Mouse (Mus musculus) lung, postnatal 0 days (tissue): ENCODE measurements around the gene Msln. TPM values are rescaled to one million over a fixed set of nuclear protein-coding genes. Genes with fewer than 3 reads are reported as not detected.

Experiments
- ATAC-seq: fragments of 200-750 bp; cut with Nextera tagmentation; 2 replicates; pipeline ENCODE4 v1.8.0; 2017; ENCODE audit warnings: moderate library complexity
- DNase-seq: peaks from one replicate; pipeline ENCODE4 v3.0.0-alpha.2; 2016; ENCODE audit warnings: low spot score
- H3K27ac ChIP-seq: fragments of 300-500 bp; sonication (generic); 2 replicates; pipeline ENCODE4 v1.5.1; 2014; ENCODE audit warnings: antibody characterized with exemption, mild to moderate bottlenecking, low read length, mixed read lengths
- H3K27me3 ChIP-seq: fragments of 300-500 bp; sonication (generic); replicated peaks from 2 replicates; pipeline ENCODE4 v1.6.1; 2014; ENCODE audit warnings: low read length, mixed read lengths; ENCODE audit not compliant: insufficient read depth
- H3K36me3 ChIP-seq: fragments of 300-500 bp; sonication (generic); 2 replicates; pipeline ENCODE4 v1.6.1; 2014; ENCODE audit warnings: low read length, mixed read lengths; ENCODE audit not compliant: insufficient read depth
- H3K4me1 ChIP-seq: fragments of 300-500 bp; sonication (generic); 2 replicates; pipeline ENCODE4 v1.6.1; 2014; ENCODE audit warnings: antibody characterized with exemption, low read depth, low read length, mixed read lengths; ENCODE audit not compliant: insufficient read depth
- H3K4me2 ChIP-seq: fragments of 300-500 bp; sonication (generic); replicated peaks from 2 replicates; pipeline ENCODE4 v1.6.1; 2014; ENCODE audit warnings: low read depth, mild to moderate bottlenecking, low read length, moderate library complexity, mixed read lengths
- H3K4me3 ChIP-seq: fragments of 300-500 bp; sonication (generic); 2 replicates; pipeline ENCODE4 v1.5.1; 2014; ENCODE audit warnings: low read depth, low read length
- H3K9ac ChIP-seq: fragments of 300-500 bp; sonication (generic); replicated peaks from 2 replicates; pipeline ENCODE4 v1.6.1; 2014; ENCODE audit warnings: low read depth, mild to moderate bottlenecking
- H3K9me3 ChIP-seq: fragments of 300-500 bp; sonication (generic); 2 replicates; pipeline ENCODE4 v1.6.1; 2016; ENCODE audit warnings: low read length, mixed read lengths
- CTCF ChIP-seq: IDR thresholded peaks from 2 replicates; pipeline ENCODE4 v1.5.1; 2016; ENCODE audit warnings: antibody characterized with exemption, mild to moderate bottlenecking
- EP300 ChIP-seq: IDR thresholded peaks from 2 replicates; pipeline ENCODE4 v1.6.1; 2016; ENCODE audit warnings: antibody characterized with exemption, mild to moderate bottlenecking, control low read depth
- WGBS: fragments of 180-500 bp; shearing (Covaris S2); extraction: QIAGEN DNeasy Blood & Tissue Kit; methylation state at CpG from one replicate; pipeline ENCODE4 v1.1.7; 2014; 5-methylcytosine and 5-hydroxymethylcytosine counted together
- polyA plus RNA-seq: library from polyadenylated mRNA; unstranded; fragments of >200 nt; fragmentation: Nextera tagmentation; extraction: Ambion mirVana; gene quantifications from 2 replicates; pipeline ENCODE4 v1.2.1, GENCODE M21; 2015

The Msln gene
- polyA plus RNA-seq, 1 experiment from 2014 or later, result 584 TPM

DNA sequence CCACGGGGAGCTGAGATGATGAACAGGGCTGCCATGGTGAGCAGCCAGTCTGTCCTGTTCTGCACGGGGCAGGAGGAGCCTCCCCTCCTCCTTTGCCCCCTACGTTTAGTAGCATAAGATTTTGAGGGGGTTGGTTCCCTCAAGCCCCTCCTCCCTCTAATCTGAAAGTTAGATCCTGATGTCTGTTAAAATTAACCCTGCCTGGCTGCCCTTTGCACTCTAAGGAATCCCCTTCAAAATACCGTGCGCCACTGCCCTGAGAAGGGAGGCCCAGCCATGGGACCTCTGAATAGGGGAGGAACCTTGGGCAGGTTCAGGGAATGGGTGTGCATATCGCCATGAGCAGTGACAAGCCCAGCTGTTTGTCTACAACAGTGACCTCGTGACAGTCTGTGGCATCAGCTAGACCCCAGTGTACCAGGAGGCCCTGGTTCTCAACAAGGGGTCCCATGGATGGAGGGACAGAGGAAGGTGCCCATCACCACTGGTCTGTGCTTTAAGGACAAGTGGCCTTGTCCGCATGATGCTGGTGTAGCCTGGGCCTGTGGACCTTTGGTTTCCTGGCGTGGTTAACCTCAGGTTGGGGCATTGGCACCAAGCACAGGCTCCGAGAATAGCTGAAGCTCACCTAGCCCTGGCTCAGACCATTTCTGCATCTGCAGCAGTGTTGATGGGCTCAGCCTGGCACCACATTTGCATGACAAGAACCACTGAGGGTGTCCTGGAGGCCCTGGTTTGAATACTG, 21.3 kb upstream of the Msln start:
- no peaks in the 10 kb centered on the region for H3K9me3 ChIP-seq
- TF ChIP-seq CTCF (no peak), EP300 (no peak)
- 72% methylated on average over 10 of the region's 10 CpGs for WGBS
- H3K27me3 ChIP-seq, result no peaks in the 10 kb centered on the region
- no peak overlapping the region for H3K9ac ChIP-seq
- no peak overlapping the region for H3K4me3 ChIP-seq
- 0 out of 2 replicates have a peak, but pooled peaks cover 4% of the 10 kb centered on the region for H3K36me3 ChIP-seq
- ATAC-seq, result no peak
- H3K4me2 ChIP-seq, result no peak overlapping the region
- DNase-seq, result no peak
- peaks cover 4% of the 10 kb centered on the region for H3K4me1 ChIP-seq
- no peak overlapping the region for H3K27ac ChIP-seq

DNA sequence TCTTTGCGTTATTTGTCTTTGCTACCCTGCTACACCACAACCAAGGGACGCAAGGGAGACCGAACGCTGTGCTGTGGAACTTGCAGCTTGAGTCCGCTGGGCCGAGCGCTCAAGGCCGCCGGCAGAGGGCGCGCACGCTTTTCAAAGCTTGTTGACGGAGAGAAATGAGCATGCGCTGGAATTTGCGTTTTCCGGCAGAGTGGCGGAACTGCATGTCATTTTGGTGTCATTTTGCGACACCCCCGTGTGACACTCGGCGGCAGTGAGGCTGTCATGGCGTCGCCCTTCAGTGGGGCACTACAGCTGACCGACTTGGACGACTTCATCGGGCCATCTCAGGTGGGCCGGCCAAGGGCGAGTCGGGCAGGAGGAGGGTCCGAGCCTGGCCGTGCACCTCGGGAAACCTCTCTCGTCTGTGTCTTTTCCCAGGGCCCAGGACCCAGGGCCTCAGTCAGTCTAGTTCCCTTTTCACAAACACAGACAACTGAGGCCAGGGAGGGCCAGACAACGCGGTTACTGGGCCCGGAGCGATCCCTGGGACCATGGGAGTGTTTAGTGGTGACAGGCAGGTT, 19.5 kb upstream of the Msln start, which contains the start of gene Narfl:
Gene Narfl, plus strand, starts transcription at position 228 of the 572 bp plus-strand sequence.
- H3K27me3 ChIP-seq, result no peaks in the 10 kb centered on the region
- H3K4me3 ChIP-seq, result peak within 1 kb of the TSS; percentile 71
- DNase-seq (peak; percentile 97), ATAC-seq (peak; percentile 93)
- H3K27ac ChIP-seq, result no peak within 1 kb of the TSS
- peak within 1 kb of the TSS; percentile 91 for H3K9ac ChIP-seq
- H3K9me3 ChIP-seq, result no peaks in the 10 kb centered on the region
- peaks cover 4% of the 10 kb centered on the region for H3K4me1 ChIP-seq
- under 1% methylated on average over 37 of the region's 37 CpGs for WGBS
- H3K36me3 ChIP-seq, result no peaks in the 10 kb centered on the region
- H3K4me2 ChIP-seq, result peak within 1 kb of the TSS; percentile 84
- TF ChIP-seq CTCF (peak; percentile 98), EP300 (no peak)

DNA sequence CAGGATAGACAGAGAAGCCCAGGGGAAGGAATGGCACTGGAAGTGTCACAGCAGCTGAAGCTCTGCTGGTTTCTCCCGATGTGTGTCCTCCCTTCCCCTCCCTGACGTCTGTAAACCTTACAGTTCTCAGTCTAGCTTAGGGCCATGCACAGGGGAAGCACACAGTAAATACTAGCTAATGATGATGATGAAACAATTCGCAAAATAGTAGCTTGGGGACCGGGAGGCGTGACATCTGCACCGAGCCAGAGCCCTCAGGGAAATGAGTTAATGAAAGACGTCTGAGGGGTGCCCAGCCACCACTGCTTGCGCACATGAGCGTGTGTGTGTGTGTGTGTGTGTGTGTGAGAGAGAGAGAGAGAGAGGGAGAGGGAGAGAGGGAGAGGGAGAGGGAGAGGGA, 15.2 kb upstream of the Msln start:
- H3K4me1 ChIP-seq, result peaks cover 4% of the 10 kb centered on the region
- no peaks in the 10 kb centered on the region for H3K27me3 ChIP-seq
- no peaks in the 10 kb centered on the region for H3K36me3 ChIP-seq
- no peak overlapping the region for H3K9ac ChIP-seq
- DNase-seq, result no peak
- no peak overlapping the region for H3K4me3 ChIP-seq
- H3K27ac ChIP-seq, result no peak overlapping the region
- no peak for ATAC-seq
- no peaks in the 10 kb centered on the region for H3K9me3 ChIP-seq
- H3K4me2 ChIP-seq, result no peak overlapping the region
- TF ChIP-seq CTCF, result no peak
- TF ChIP-seq EP300, result no peak
- 54% methylated on average over 9 of the region's 9 CpGs for WGBS

DNA sequence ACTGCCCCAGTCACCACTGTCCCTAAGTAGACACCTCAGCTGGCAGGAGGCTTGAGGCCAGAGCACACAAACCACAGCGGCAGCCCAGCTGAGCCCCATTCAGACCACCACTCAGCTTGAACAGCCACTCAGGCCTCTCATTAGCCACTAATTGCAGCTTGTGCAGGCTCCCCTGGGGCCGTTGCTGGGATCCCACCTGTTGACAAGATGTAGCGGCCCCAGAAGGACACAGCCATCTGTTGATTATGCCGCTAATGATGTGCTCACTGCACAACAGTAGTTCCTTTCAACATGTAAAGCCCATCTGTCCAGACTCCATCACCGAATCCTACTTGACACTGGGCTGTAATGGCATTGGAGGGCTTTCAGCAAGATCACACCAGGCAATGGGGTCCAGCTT, 11.7 kb upstream of the Msln start:
- Histone ChIP-seq H3K27ac (no peak overlapping the region), H3K4me1 (no peaks in the 10 kb centered on the region), H3K4me3 (no peak overlapping the region), H3K4me2 (no peak overlapping the region), H3K27me3 (no peaks in the 10 kb centered on the region), H3K9me3 (no peaks in the 10 kb centered on the region), H3K36me3 (no peaks in the 10 kb centered on the region), H3K9ac (no peak overlapping the region)
- 60% methylated on average over 5 of the region's 5 CpGs for WGBS
- DNase-seq, result no peak
- TF ChIP-seq CTCF (no peak), EP300 (no peak)
- no peak for ATAC-seq

DNA sequence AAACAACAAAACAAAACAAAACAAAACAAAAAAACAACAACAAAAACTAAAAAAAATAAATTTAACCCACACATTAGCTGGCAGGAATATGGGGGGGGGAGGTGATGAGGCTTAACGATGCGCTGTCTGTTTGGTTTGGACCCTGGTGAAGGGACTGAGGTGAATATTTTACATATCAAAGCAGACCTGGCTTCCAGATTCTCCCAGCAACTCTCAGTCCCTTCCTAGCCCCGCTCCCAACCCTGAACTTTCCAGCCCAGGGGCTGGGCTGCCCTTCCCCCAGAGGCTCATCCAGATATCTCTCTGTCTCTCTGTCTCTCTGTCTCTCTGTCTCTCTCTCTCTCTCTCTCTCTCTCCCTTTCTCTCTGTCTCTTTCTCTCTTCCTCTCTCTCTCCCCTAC, 8.4 kb upstream of the Msln start:
- 42% methylated on average over 3 of the region's 3 CpGs for WGBS
- ATAC-seq (no peak), DNase-seq (no peak)
- H3K4me3 ChIP-seq, result no peak overlapping the region
- H3K27ac ChIP-seq, result no peak overlapping the region
- TF ChIP-seq CTCF (no peak), EP300 (no peak)
- no peaks in the 10 kb centered on the region for H3K4me1 ChIP-seq
- H3K36me3 ChIP-seq, result no peaks in the 10 kb centered on the region
- no peak overlapping the region for H3K9ac ChIP-seq
- no peaks in the 10 kb centered on the region for H3K27me3 ChIP-seq
- H3K9me3 ChIP-seq, result no peaks in the 10 kb centered on the region
- no peak overlapping the region for H3K4me2 ChIP-seq

DNA sequence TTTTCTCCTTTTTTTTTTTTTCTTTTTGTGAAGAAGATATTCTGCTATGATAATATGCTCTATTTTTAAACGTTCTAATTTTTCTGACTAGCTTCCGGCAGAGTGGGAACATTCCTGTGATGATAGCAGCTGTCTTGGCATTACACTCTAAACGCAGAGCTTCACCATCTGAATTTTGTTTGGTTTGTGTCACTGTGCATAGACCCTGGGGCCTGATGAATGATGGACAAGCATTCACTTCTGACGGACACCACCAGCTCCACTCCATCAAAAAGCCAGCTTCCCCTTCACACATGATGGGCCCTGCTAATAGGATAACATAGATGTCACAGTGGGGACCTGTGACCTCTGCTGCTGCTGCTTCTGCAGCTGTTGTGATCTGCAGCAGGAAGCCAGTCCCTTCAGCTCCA, 7.4 kb upstream of the Msln start:
- no peak overlapping the region for H3K27ac ChIP-seq
- ATAC-seq, result peak; percentile 2; the same call in 1 of the 2 replicates
- TF ChIP-seq CTCF (no peak), EP300 (no peak)
- H3K27me3 ChIP-seq, result no peaks in the 10 kb centered on the region
- no peak overlapping the region for H3K4me2 ChIP-seq
- H3K36me3 ChIP-seq, result no peaks in the 10 kb centered on the region
- peak; percentile 59 for DNase-seq
- H3K9me3 ChIP-seq, result no peaks in the 10 kb centered on the region
- no peak overlapping the region for H3K4me3 ChIP-seq
- H3K4me1 ChIP-seq, result no peaks in the 10 kb centered on the region
- H3K9ac ChIP-seq, result no peak overlapping the region
- WGBS, result 21% methylated on average over 4 of the region's 4 CpGs
